Mouse (Mus musculus) adrenal gland, postnatal 10 days (tissue): Measurements from ENCODE around the gene Edn3. TPM values are rescaled to one million over a fixed set of nuclear protein-coding genes. Genes with fewer than 3 reads are reported as not detected.

ENCODE experiments used
- DNase-seq: peaks from one replicate; pipeline ENCODE4 v3.0.0; 2021; ENCODE audit warnings: mixed read lengths
- total RNA-seq, 2 experiments: library from RNA; stranded (reverse); gene quantifications; 2 replicates each; pipeline ENCODE4 v1.2.3; 2021

Gene Edn3
- total RNA-seq, 2 experiments from 2014 or later: 10.3 to 11.4 TPM

GRCm38 (mm10) chr2:174796998-174797397, 36.6 kb downstream of the Edn3 start:
- DNase-seq: no peak

- no peak for DNase-seq
Observed at GRCm38 (mm10) chr2:174797495-174798068, 37.2 kb downstream of the Edn3 start.

GRCm38 (mm10) chr2:174802453-174802852, 42.0 kb downstream of the Edn3 start:
- DNase-seq: no peak

GRCm38 (mm10) chr2:174803661-174804060, 43.2 kb downstream of the Edn3 start:
- no peak for DNase-seq

- DNase-seq: no peak
Observed at GRCm38 (mm10) chr2:174807900-174808299, 47.5 kb downstream of the Edn3 start.

GRCm38 (mm10) chr2:174809296-174809695, 48.9 kb downstream of the Edn3 start:
- DNase-seq: no peak

GRCm38 (mm10) chr2:174813306-174813705, 52.9 kb downstream of the Edn3 start:
- no peak for DNase-seq

GRCm38 (mm10) chr2:174816163-174816562, 55.7 kb downstream of the Edn3 start:
- DNase-seq: no peak

- no peak for DNase-seq
Observed at GRCm38 (mm10) chr2:174820286-174820685, 59.9 kb downstream of the Edn3 start.

- DNase-seq: no peak
Observed at GRCm38 (mm10) chr2:174827829-174828228, 67.4 kb downstream of the Edn3 start.

GRCm38 (mm10) chr2:174833608-174834007, 73.2 kb downstream of the Edn3 start:
- no peak for DNase-seq

Other genes starting within 250 kb of the Edn3 start
- gene Zfp831, start 117.1 kb upstream of the Edn3 start, total RNA-seq: under 1 TPM; 0.54 to 0.64 TPM
- under 1 TPM; 0.39 to 0.88 TPM for gene Gm14444, start 249.6 kb downstream of the Edn3 start, total RNA-seq